Mouse (Mus musculus) neural tube, embryonic 13.5 days (tissue): Measurements from ENCODE around the gene Epha4. TPM values are rescaled to one million over a fixed set of nuclear protein-coding genes. Genes with fewer than 3 reads are reported as not detected.
A peak's percentile ranks its signal among the peaks of the same experiment; 100 is the strongest.

Experiments
- ATAC-seq: fragments of 200-750 bp; cut with Nextera tagmentation; 2 replicates; pipeline ENCODE4 v1.8.0; 2017; ENCODE audit warnings: low read depth, mild to moderate bottlenecking, moderate TSS enrichment, moderate library complexity
- H3K27ac ChIP-seq: fragments of 300-500 bp; sonication (generic); replicated peaks from 2 replicates; pipeline ENCODE4 v1.5.1; 2015; ENCODE audit warnings: moderate library complexity, mild to moderate bottlenecking, inconsistent platforms
- H3K27me3 ChIP-seq: fragments of 300-500 bp; sonication (generic); 2 replicates; pipeline ENCODE4 v1.6.1; 2015; ENCODE audit warnings: mild to moderate bottlenecking, inconsistent platforms
- H3K36me3 ChIP-seq: fragments of 300-500 bp; sonication (generic); 2 replicates; pipeline ENCODE4 v1.6.1; 2015; ENCODE audit warnings: mild to moderate bottlenecking, inconsistent platforms
- H3K4me1 ChIP-seq: fragments of 300-500 bp; sonication (generic); replicated peaks from 2 replicates; pipeline ENCODE4 v1.6.1; 2015; ENCODE audit warnings: inconsistent platforms
- H3K4me2 ChIP-seq: fragments of 300-500 bp; sonication (generic); 2 replicates; pipeline ENCODE4 v1.6.1; 2015; ENCODE audit warnings: inconsistent platforms, mild to moderate bottlenecking, moderate library complexity
- H3K4me3 ChIP-seq: fragments of 300-500 bp; sonication (generic); 2 replicates; pipeline ENCODE4 v1.5.1; 2015; ENCODE audit warnings: mild to moderate bottlenecking, inconsistent platforms
- H3K9ac ChIP-seq: fragments of 300-500 bp; sonication (generic); 2 replicates; pipeline ENCODE4 v1.6.1; 2015; ENCODE audit warnings: moderate library complexity, mild to moderate bottlenecking, inconsistent platforms
- H3K9me3 ChIP-seq: fragments of 300-500 bp; sonication (generic); 2 replicates; pipeline ENCODE4 v1.6.1; 2016; ENCODE audit warnings: inconsistent platforms
- WGBS: fragments of 180-500 bp; shearing (Covaris S2); methylation state at CpG from one replicate; pipeline ENCODE4 v1.1.7; 2015; 5-methylcytosine and 5-hydroxymethylcytosine counted together
- polyA plus RNA-seq: library from polyadenylated mRNA; unstranded; fragments of >200 nt; fragmentation: Nextera tagmentation; extraction: Ambion mirVana; gene quantifications from 2 replicates; pipeline ENCODE4 v1.2.1, GENCODE M21; 2015

Gene Epha4
- polyA plus RNA-seq, 1 experiment from 2014 or later = 27.0 TPM

DNA sequence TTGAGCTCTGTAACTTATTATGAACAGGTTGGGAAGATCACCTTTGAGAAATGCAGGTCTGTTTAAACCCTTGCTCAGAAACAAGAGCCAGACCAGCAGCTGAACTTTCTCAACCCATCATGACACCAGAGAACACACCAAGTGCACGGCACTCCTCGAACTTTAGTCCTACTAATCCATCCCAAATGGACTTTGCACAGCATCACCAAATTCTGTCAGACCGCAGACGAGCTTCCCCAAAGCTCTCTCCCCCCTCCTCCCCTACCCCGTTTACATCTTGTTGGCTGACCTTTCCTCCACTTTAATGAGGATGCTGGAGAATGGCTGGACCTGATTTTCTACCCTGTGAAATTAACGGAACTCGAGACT lies 19.1 kb downstream of the Epha4 start:
- Histone ChIP-seq H3K27me3 (no peaks in the 10 kb centered on the region), H3K36me3 (no peaks in the 10 kb centered on the region), H3K4me3 (no peak overlapping the region), H3K9ac (no peak overlapping the region), H3K4me1 (peaks cover 78% of the 10 kb centered on the region), H3K27ac (peak overlapping the region; percentile 23; the same call in 1 of the 2 replicates), H3K4me2 (0 out of 2 replicates have a peak overlapping the region, but pooled peaks have one; percentile 13), H3K9me3 (no peaks in the 10 kb centered on the region)
- no peak for ATAC-seq
- 13% methylated on average over 7 of the region's 7 CpGs for WGBS

DNA sequence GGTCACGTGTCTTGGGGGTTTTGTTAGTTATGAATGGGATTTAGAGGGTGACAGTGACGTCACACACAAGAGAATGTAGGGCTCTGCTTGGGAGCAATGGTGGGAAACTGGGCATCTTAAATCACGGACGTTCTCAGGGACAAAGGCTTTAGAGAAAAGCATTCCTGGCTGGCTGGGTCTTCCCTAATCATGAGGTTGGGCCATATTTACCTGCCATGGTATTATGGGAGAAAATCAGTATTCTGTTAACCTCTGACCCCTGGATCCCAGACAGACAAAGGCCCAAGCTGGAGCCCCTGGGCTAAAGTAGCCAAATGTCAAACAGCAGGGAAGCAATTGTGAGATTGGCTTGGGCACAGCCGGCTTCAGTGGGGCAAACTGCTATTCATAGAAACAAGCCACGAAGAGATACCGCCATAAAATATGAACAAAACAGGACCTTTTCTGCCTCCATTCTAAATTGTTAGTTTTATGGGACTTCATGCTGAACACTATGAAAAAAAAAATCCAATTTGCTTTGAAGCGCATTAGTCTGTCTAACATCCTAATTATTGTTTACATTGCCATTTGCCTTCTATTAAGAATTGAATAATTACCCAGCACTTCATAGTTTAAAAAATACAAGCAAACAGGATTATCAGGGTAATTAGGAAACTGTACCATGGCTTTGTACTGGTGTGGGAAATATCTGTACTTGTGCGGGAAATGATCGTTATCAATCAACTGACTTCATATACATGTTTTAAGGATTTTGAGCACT lies 19.7 kb downstream of the Epha4 start:
- WGBS = 11% methylated on average over 10 of the region's 10 CpGs
- H3K27me3 ChIP-seq = no peaks in the 10 kb centered on the region
- peak overlapping the region; percentile 23; the same call in 1 of the 2 replicates for H3K27ac ChIP-seq
- H3K4me1 ChIP-seq = peaks cover 78% of the 10 kb centered on the region
- H3K36me3 ChIP-seq = no peaks in the 10 kb centered on the region
- H3K4me2 ChIP-seq = peak overlapping the region; percentile 27
- H3K9me3 ChIP-seq = no peaks in the 10 kb centered on the region
- H3K4me3 ChIP-seq = no peak overlapping the region
- no peak overlapping the region for H3K9ac ChIP-seq
- no peak for ATAC-seq

DNA sequence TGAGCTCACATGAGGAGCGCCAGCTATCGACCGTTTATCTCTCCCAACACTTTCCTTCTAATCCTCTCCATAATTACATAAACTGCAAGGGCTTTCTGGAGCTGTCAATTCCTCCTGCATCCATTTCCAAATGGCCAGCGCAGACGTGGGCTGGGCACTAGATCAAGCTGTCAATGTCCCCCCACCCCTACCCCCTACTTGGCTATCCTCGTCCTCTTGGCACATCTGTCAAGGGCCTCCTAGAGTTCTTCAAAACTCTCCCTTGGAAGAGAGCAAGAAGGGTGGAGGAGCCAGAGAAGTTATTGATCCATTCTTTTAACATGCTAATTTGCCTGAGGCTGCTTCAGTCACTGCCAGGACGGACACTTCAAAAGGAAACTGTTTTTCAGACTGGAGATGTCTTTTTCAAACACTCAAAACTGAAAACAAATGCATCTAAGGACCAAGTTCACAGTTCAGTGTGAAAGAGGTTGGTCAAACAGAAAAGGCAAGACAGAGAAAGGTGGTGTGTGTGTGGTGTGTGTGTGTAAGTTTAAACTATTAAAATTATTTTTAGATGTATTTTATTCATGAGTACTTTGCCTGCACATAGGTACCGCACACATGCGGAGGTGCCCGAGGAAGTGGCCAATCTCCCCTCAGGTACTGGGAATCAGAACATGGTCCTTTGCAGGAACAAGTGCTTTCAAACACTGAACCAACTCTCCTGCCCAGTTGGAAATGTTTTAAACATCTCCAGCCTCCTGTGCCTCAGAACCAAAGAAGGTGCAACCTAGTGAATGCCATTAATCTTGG lies 20.9 kb downstream of the Epha4 start:
- Histone ChIP-seq H3K4me1 (peaks cover 70% of the 10 kb centered on the region), H3K27ac (no peak overlapping the region), H3K9me3 (no peaks in the 10 kb centered on the region), H3K36me3 (no peaks in the 10 kb centered on the region), H3K4me2 (no peak overlapping the region), H3K9ac (no peak overlapping the region), H3K4me3 (no peak overlapping the region), H3K27me3 (no peaks in the 10 kb centered on the region)
- WGBS = 25% methylated on average over 10 of the region's 10 CpGs
- ATAC-seq = no peak

DNA sequence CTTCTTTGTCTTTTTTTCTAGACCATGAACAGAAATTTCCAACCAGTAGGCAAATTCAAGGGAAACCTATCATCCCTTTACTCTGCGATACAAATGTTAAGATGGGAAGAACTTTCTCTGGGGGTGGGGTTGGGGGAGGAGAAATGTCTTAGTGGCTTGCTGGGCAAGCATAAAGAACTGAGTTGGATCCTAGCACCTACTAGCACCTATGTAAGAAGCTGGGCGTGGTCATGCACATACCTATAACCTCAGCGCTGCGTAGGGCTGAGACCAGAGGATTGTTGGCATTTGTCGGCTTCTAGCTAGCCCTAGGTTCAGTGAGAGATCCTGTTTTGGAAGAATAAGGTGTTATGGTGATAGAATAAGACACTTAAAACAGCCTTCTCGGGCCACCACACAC lies 24.7 kb downstream of the Epha4 start:
- H3K27ac ChIP-seq = no peak overlapping the region
- H3K4me1 ChIP-seq = peaks cover 40% of the 10 kb centered on the region
- no peak overlapping the region for H3K9ac ChIP-seq
- H3K4me2 ChIP-seq = no peak overlapping the region
- no peaks in the 10 kb centered on the region for H3K9me3 ChIP-seq
- no peak overlapping the region for H3K4me3 ChIP-seq
- ATAC-seq = no peak
- no peaks in the 10 kb centered on the region for H3K36me3 ChIP-seq
- H3K27me3 ChIP-seq = no peaks in the 10 kb centered on the region
- 95% methylated on average over 6 of the region's 6 CpGs for WGBS

DNA sequence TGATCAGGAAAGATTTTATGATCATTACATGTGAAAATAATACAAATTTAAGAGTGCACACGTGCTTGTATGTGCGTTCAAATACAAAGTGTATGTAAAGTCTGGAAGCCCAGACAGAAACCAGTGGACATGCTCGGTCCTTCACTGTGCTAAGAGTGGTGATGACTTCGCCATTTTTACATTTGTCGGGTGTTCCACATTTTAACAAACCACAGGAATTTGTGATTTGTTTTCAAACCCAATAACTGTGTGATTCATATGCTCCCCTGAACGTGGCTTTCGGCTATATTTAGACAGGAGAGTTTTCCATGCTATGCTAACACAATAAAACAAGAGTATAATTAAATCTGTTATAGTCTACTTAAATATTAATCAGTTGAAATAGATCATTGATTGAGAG lies 25.5 kb downstream of the Epha4 start:
- H3K27ac ChIP-seq = no peak overlapping the region
- H3K27me3 ChIP-seq = no peaks in the 10 kb centered on the region
- H3K36me3 ChIP-seq = no peaks in the 10 kb centered on the region
- no peaks in the 10 kb centered on the region for H3K9me3 ChIP-seq
- H3K9ac ChIP-seq = no peak overlapping the region
- no peak overlapping the region for H3K4me3 ChIP-seq
- H3K4me2 ChIP-seq = no peak overlapping the region
- ATAC-seq = no peak
- peaks cover 39% of the 10 kb centered on the region for H3K4me1 ChIP-seq
- 84% methylated on average over 7 of the region's 7 CpGs for WGBS

DNA sequence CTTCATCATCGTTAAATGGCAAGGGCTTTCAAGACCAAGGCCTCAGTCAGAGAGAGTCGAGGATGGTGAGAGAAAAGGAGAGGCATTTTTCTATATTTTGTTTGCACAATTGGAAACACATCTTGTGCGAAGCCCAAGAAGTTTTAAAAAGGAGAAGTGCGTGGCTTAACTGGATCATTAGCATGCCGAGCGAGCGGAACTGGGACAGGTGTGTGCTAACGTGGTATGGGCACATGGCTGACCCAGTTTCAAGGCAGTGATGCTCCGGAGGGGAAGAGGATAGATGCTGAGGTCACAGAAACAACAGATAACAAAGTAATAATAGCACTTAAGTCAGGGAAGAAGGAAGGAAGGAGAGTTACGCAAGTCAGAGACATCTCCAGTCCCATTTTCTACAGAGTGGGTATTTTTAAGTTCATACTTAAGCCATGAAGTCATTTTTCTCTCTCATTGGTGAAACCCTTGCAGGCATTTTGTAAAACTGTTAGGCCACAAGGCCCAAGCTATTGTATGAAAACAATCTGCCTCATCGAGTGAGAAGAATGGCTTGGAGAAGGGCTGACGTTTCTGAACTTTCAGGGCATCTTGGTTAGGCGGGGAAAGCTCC lies 26.9 kb downstream of the Epha4 start:
- no peak overlapping the region for H3K4me3 ChIP-seq
- no peak overlapping the region for H3K9ac ChIP-seq
- H3K27ac ChIP-seq = no peak overlapping the region
- H3K9me3 ChIP-seq = no peaks in the 10 kb centered on the region
- ATAC-seq = no peak
- no peaks in the 10 kb centered on the region for H3K27me3 ChIP-seq
- no peaks in the 10 kb centered on the region for H3K36me3 ChIP-seq
- no peak overlapping the region for H3K4me2 ChIP-seq
- H3K4me1 ChIP-seq = peaks cover 30% of the 10 kb centered on the region
- 71% methylated on average over 13 of the region's 13 CpGs for WGBS

DNA sequence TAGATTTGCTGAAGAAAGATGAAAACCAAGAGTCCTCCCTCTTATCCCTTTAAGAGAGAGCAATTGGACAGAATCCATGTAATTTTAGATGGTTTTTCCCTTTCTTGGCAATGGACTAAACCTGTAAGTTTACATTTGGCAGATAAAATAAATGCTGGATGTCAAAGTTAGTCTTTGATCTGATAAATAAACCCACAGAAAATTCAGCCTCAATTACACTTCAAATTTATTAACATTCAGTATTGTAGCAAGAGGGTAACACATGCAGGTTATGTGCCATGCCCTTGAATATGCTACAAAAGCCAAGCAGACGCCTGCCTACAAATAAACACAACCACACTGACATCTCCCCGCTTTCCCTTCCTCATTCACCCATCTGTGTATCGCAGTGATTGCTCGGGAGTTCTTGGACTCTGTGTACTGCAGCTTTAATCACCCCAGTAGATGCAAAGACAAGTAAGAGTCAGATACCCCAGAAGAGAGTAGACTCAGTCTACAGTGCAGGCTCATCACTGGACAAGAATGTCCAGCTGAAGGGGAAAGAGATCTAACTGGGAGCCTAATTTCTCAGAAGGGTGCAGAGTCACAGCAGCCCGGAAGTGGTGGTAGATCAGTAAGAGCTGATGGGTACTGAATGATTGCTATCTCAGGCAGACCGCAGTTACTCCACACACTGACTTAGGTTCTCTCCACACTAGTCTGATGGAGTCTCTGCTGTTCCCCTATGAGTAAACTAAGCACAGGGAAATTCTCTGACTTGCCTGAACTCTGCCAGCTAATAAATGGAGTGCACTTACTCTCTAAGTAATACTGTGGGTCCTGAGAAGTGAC lies 29.9 kb downstream of the Epha4 start:
- no peaks in the 10 kb centered on the region for H3K27me3 ChIP-seq
- peaks cover 14% of the 10 kb centered on the region; the same call in 1 of the 2 replicates for H3K4me1 ChIP-seq
- no peaks in the 10 kb centered on the region for H3K9me3 ChIP-seq
- no peak overlapping the region for H3K27ac ChIP-seq
- no peak overlapping the region for H3K4me2 ChIP-seq
- no peak overlapping the region for H3K9ac ChIP-seq
- no peak overlapping the region for H3K4me3 ChIP-seq
- H3K36me3 ChIP-seq = no peaks in the 10 kb centered on the region
- WGBS = 78% methylated on average over 6 of the region's 6 CpGs
- ATAC-seq = no peak

DNA sequence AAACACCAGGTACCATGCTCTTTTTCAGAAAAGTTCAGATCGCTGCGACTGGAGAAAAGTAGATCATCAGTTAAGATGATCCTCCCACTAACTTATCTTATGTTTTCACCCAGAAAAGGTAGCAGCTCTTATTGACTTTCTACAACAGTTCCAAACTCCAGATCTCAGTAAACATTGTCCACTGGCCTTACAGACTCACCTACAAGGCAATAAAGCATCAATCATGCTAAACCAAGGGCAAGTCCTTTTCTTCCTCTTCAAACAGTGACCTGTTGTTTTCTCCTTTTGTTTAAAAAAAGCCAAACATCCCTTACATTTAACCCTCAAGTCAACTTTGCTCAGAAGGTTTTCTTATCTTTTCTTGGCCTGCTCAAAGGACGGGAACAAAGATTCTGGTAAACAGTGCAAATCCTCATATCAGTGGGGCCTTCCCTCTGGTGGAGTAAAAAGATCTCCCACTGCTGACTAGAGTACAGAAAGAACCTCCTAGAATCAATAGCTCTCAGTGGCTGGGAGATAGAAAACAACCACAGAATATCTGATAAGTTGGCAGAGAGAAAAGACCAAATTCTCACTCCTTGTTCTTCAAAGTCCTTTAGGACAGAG lies 39.0 kb downstream of the Epha4 start:
- no peaks in the 10 kb centered on the region for H3K36me3 ChIP-seq
- H3K4me1 ChIP-seq = peaks cover 29% of the 10 kb centered on the region
- H3K4me3 ChIP-seq = no peak overlapping the region
- 77% methylated on average over 3 of the region's 3 CpGs for WGBS
- H3K9ac ChIP-seq = no peak overlapping the region
- no peaks in the 10 kb centered on the region for H3K9me3 ChIP-seq
- no peak for ATAC-seq
- H3K27me3 ChIP-seq = no peaks in the 10 kb centered on the region
- H3K27ac ChIP-seq = no peak overlapping the region
- no peak overlapping the region for H3K4me2 ChIP-seq

DNA sequence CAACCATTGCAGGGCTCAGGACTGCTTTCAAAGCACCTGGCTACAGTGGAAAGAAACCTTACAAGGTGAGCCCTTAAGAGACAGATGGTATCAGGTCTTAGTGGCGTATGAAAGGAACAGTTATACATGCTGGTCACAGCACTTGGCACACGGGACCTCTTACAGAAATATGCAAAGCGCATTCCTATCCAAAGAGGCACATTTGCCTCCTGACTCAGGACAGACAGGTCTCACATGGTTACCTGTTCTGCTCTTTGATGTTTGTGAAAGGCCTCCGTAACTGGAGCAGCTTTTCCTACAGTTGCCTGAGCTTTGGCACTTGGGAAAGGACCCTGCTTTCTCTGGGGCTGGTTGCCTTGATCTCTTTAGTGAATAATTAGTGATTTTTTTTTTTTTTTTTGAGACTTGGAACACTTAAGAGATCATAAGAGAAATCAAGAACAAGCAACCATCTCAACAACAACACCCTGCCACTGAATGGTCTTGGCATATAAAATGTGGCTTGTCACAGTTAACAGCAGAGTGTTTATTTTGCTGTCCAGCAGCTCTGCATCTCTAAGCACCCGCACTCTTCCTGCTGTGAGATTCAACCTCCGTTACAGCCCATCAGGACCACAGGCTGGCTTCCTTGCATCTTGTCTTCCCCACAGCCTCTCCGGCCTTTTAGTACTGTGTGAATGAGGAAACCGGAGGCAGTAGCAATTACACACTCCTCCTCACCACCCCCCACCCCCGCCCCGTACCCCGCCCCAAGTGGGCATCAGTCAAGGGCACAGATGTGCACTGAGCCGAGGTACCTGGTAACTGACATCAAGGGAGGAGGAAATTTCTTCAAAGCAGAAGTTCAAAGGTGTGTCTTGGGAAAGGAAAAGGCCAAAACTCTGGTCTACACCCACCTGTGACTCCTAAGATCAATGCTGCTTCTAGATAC lies 41.2 kb downstream of the Epha4 start:
- H3K9me3 ChIP-seq = no peaks in the 10 kb centered on the region
- 26% methylated on average over 12 of the region's 12 CpGs for WGBS
- no peak overlapping the region for H3K4me2 ChIP-seq
- H3K4me1 ChIP-seq = peaks cover 32% of the 10 kb centered on the region
- no peak overlapping the region for H3K4me3 ChIP-seq
- no peaks in the 10 kb centered on the region for H3K36me3 ChIP-seq
- H3K27me3 ChIP-seq = no peaks in the 10 kb centered on the region
- no peak overlapping the region for H3K9ac ChIP-seq
- ATAC-seq = no peak
- H3K27ac ChIP-seq = no peak overlapping the region

DNA sequence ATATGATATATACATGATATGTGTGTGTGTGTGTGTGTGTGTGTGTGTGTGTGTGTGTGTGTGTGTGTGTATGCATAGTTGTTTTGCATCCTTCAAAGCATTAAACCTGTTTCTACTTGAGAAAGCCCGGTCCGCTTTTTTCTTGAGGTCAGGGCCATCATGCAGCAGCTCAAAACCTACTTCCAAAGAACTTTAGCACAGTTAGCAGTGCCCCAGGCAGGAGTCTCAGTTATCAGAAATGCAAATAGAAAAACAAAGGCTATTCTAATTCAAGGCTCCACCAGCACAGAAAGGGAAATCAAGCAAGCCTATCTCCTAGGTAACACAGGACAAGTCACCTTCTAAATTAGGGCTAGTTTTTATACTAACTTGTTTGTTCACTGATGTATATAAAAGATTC lies 42.3 kb downstream of the Epha4 start:
- no peaks in the 10 kb centered on the region for H3K27me3 ChIP-seq
- no peak overlapping the region for H3K27ac ChIP-seq
- no peak overlapping the region for H3K9ac ChIP-seq
- H3K36me3 ChIP-seq = no peaks in the 10 kb centered on the region
- no peaks in the 10 kb centered on the region for H3K9me3 ChIP-seq
- WGBS = 73% methylated on average over 2 of the region's 2 CpGs
- ATAC-seq = no peak
- H3K4me1 ChIP-seq = peaks cover 32% of the 10 kb centered on the region
- H3K4me2 ChIP-seq = no peak overlapping the region
- H3K4me3 ChIP-seq = no peak overlapping the region

DNA sequence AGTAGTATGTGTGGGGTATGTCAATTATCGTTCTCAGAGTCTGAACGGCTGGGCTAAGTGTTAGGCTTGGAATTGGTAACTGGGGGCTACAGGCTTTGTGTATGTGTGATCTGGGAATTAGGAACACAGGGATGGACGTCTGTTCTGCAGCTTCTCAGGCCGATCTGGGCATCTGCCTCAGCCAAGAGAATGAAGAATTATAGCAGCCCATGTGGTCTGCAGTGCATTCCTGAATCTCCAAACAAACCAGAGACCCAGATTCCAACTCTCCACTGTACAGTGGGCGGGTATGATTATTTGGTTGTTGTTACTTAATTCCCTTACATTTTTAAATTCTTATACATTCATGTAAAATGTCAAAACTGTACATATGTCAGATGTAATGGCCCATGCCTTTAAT lies 43.4 kb downstream of the Epha4 start:
- ATAC-seq = no peak
- WGBS = 53% methylated on average over 5 of the region's 5 CpGs

More for the DNA sequence above, 43.4 kb downstream of the Epha4 start:
- no peaks in the 10 kb centered on the region for H3K27me3 ChIP-seq
- H3K36me3 ChIP-seq = no peaks in the 10 kb centered on the region
- H3K9ac ChIP-seq = no peak overlapping the region
- H3K4me3 ChIP-seq = no peak overlapping the region
- peaks cover 32% of the 10 kb centered on the region for H3K4me1 ChIP-seq
- no peaks in the 10 kb centered on the region for H3K9me3 ChIP-seq
- H3K27ac ChIP-seq = no peak overlapping the region
- H3K4me2 ChIP-seq = no peak overlapping the region
